Mouse (Mus musculus) stomach, embryonic 15.5 days (tissue): Measurements from ENCODE around the gene Gm6525. TPM values are rescaled to one million over a fixed set of nuclear protein-coding genes. Genes with fewer than 3 reads are reported as not detected.

Source experiments
- ATAC-seq: fragments of 200-750 bp; cut with Nextera tagmentation; 2 replicates; pipeline ENCODE4 v1.8.0; 2017; ENCODE audit warnings: low read depth, moderate number of reproducible peaks, moderate TSS enrichment; ENCODE audit not compliant: insufficient read depth, low FRiP score
- H3K27ac ChIP-seq: fragments of 300-500 bp; sonication (generic); 2 replicates; pipeline ENCODE4 v1.5.1; 2015; ENCODE audit warnings: mild to moderate bottlenecking, inconsistent platforms
- H3K27me3 ChIP-seq: fragments of 300-500 bp; sonication (generic); replicated peaks from 2 replicates; pipeline ENCODE4 v1.6.1; 2015; ENCODE audit warnings: inconsistent platforms
- H3K36me3 ChIP-seq: fragments of 300-500 bp; sonication (generic); 2 replicates; pipeline ENCODE4 v1.6.1; 2015; ENCODE audit warnings: inconsistent platforms
- H3K4me1 ChIP-seq: fragments of 300-500 bp; sonication (generic); 2 replicates; pipeline ENCODE4 v1.6.1; 2015; ENCODE audit warnings: inconsistent platforms
- H3K4me2 ChIP-seq: fragments of 300-500 bp; sonication (generic); 2 replicates; pipeline ENCODE4 v1.6.1; 2015; ENCODE audit warnings: mild to moderate bottlenecking, inconsistent platforms
- H3K4me3 ChIP-seq: fragments of 300-500 bp; sonication (generic); replicated peaks from 2 replicates; pipeline ENCODE4 v1.5.1; 2015; ENCODE audit warnings: inconsistent platforms
- H3K9ac ChIP-seq: fragments of 300-500 bp; sonication (generic); 2 replicates; pipeline ENCODE4 v1.6.1; 2015; ENCODE audit warnings: inconsistent platforms
- H3K9me3 ChIP-seq: fragments of 300-500 bp; sonication (generic); 2 replicates; pipeline ENCODE4 v1.6.1; 2016; ENCODE audit warnings: inconsistent platforms
- WGBS: fragments of 180-500 bp; shearing (Covaris S2); methylation state at CpG from one replicate; pipeline ENCODE4 v1.1.7; 2015; 5-methylcytosine and 5-hydroxymethylcytosine counted together
- polyA plus RNA-seq: library from polyadenylated mRNA; unstranded; fragments of >200 nt; fragmentation: Nextera tagmentation; extraction: Ambion mirVana; gene quantifications from 2 replicates; pipeline ENCODE4 v1.2.1, GENCODE M21; 2015

Gene Gm6525
- polyA plus RNA-seq, 1 experiment from 2014 or later, result 1.2 TPM

DNA sequence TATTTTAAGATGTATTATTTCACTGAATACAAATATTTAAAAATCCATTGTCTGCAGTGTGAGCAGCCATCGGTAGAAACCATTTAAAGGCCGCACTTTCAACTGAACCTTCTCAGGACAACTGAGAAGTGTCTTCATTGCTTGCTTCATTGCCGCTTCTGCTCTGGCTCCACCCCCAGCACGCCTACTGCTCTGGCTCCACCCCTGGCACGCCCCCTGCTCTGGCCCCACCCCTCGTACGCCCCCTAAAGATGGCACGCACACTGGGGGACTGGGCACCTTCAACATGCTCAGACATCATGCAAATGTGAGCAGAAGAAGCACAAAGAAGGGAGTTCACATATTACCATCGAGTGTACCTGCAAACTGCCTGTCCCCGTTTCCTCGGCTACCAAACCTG, 1.5 kb upstream of the Gm6525 start:
- Histone ChIP-seq H3K9ac (no peak overlapping the region), H3K27ac (no peak overlapping the region), H3K4me1 (0 out of 2 replicates have a peak, but pooled peaks cover 3% of the 10 kb centered on the region), H3K36me3 (no peaks in the 10 kb centered on the region), H3K27me3 (no peaks in the 10 kb centered on the region), H3K4me3 (no peak overlapping the region), H3K4me2 (no peak overlapping the region), H3K9me3 (no peaks in the 10 kb centered on the region)
- no peak for ATAC-seq
- 36% methylated on average over 11 of the region's 11 CpGs for WGBS

- Histone ChIP-seq H3K4me2 (no peak overlapping the region), H3K9me3 (no peaks in the 10 kb centered on the region), H3K4me1 (0 out of 2 replicates have a peak, but pooled peaks cover 3% of the 10 kb centered on the region), H3K4me3 (no peak overlapping the region), H3K27me3 (no peaks in the 10 kb centered on the region), H3K27ac (no peak overlapping the region), H3K9ac (no peak overlapping the region), H3K36me3 (no peaks in the 10 kb centered on the region)
- ATAC-seq, result peak; percentile 76; the same call in 1 of the 2 replicates
- WGBS, result 54% methylated on average over 7 of the region's 7 CpGs
These were observed 1.7 kb downstream of the Gm6525 start for GRCm38 (mm10) chr3:84175337-84176315.

GRCm38 (mm10) chr3:84177834-84178233, 3.9 kb downstream of the Gm6525 start:
- no peaks in the 10 kb centered on the region for H3K4me1 ChIP-seq
- H3K36me3 ChIP-seq, result no peaks in the 10 kb centered on the region
- ATAC-seq, result peak; percentile 75; the same call in 1 of the 2 replicates
- 55% methylated on average over 2 of the region's 2 CpGs for WGBS
- H3K9ac ChIP-seq, result no peak overlapping the region
- no peaks in the 10 kb centered on the region for H3K9me3 ChIP-seq
- H3K27ac ChIP-seq, result no peak overlapping the region
- no peak overlapping the region for H3K4me3 ChIP-seq
- H3K4me2 ChIP-seq, result no peak overlapping the region
- no peaks in the 10 kb centered on the region for H3K27me3 ChIP-seq

DNA sequence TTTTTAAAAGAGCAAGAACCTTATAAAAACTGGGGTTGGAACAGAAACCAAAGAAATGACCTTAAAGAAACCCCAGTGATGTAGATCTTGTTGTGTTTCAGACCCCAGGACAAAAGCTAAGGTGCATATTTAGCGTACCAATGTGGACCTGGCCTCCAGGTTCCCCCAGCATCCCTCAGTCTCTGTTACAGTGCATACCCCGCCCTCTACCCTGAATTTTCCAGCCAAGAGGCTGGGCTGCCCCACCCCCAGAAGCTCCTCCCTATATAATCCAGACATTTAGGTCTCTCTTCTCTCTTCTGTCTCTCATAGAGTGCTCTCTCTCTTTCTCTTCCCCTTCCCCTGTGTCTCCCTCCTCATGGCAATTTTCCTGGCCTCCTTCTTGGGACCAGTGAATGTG, 6.4 kb downstream of the Gm6525 start:
- H3K4me2 ChIP-seq, result no peak overlapping the region
- H3K4me1 ChIP-seq, result no peaks in the 10 kb centered on the region
- H3K27ac ChIP-seq, result no peak overlapping the region
- no peak overlapping the region for H3K4me3 ChIP-seq
- WGBS, result 77% methylated on average over 2 of the region's 2 CpGs
- H3K36me3 ChIP-seq, result no peaks in the 10 kb centered on the region
- no peaks in the 10 kb centered on the region for H3K9me3 ChIP-seq
- no peaks in the 10 kb centered on the region for H3K27me3 ChIP-seq
- H3K9ac ChIP-seq, result no peak overlapping the region
- no peak for ATAC-seq

GRCm38 (mm10) chr3:84181102-84181501, 7.2 kb downstream of the Gm6525 start:
- H3K4me1 ChIP-seq, result no peaks in the 10 kb centered on the region
- H3K36me3 ChIP-seq, result no peaks in the 10 kb centered on the region
- no peak overlapping the region for H3K9ac ChIP-seq
- no peak overlapping the region for H3K27ac ChIP-seq
- no peak for ATAC-seq
- WGBS, result 54% methylated on average over 8 of the region's 8 CpGs
- H3K4me3 ChIP-seq, result no peak overlapping the region
- H3K27me3 ChIP-seq, result no peaks in the 10 kb centered on the region
- H3K9me3 ChIP-seq, result no peaks in the 10 kb centered on the region
- H3K4me2 ChIP-seq, result no peak overlapping the region

DNA sequence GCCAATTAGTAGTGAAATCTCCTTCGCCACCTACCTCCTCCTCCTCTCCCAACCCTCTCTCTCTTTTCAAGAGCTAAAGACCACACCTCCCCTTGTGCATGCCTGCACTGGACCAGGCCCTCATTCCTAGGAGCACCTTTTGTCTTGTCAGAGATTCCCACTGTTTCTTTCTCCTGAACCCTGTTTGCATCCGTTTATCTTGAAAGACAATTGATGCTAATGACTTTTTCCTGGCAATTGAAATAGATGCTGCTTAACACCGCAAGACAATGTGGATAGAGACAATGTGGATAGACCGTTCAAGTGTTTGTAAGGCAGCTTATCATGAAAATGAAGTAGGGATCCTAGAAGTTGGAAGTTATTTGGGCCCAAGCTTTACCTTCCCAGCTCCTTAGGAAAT, 7.8 kb downstream of the Gm6525 start:
- no peaks in the 10 kb centered on the region for H3K36me3 ChIP-seq
- no peaks in the 10 kb centered on the region for H3K27me3 ChIP-seq
- no peak overlapping the region for H3K4me2 ChIP-seq
- ATAC-seq, result no peak
- H3K9me3 ChIP-seq, result no peaks in the 10 kb centered on the region
- 56% methylated on average over 4 of the region's 4 CpGs for WGBS
- H3K27ac ChIP-seq, result no peak overlapping the region
- H3K4me3 ChIP-seq, result no peak overlapping the region
- H3K4me1 ChIP-seq, result no peaks in the 10 kb centered on the region
- no peak overlapping the region for H3K9ac ChIP-seq

GRCm38 (mm10) chr3:84189629-84190173, 15.8 kb downstream of the Gm6525 start:
- H3K4me1 ChIP-seq, result peaks cover 13% of the 10 kb centered on the region; the same call in 1 of the 2 replicates
- peak overlapping the region; percentile 68 for H3K4me2 ChIP-seq
- H3K9me3 ChIP-seq, result no peaks in the 10 kb centered on the region
- H3K9ac ChIP-seq, result no peak overlapping the region
- WGBS, result 33% methylated on average over 10 of the region's 10 CpGs
- ATAC-seq, result no peak
- H3K27me3 ChIP-seq, result no peaks in the 10 kb centered on the region
- H3K27ac ChIP-seq, result peak overlapping the region; percentile 69; the same call in 1 of the 2 replicates
- H3K36me3 ChIP-seq, result no peaks in the 10 kb centered on the region
- peak overlapping the region; percentile 42 for H3K4me3 ChIP-seq

- WGBS, result 5% methylated on average over 41 of the region's 41 CpGs
- peak overlapping the region; percentile 69 for H3K27ac ChIP-seq
- H3K4me2 ChIP-seq, result peak overlapping the region; percentile 68
- peaks cover 13% of the 10 kb centered on the region; the same call in 1 of the 2 replicates for H3K4me1 ChIP-seq
- no peaks in the 10 kb centered on the region for H3K36me3 ChIP-seq
- H3K27me3 ChIP-seq, result no peaks in the 10 kb centered on the region
- 0 out of 2 replicates have a peak overlapping the region, but pooled peaks have one; percentile 2 for H3K9ac ChIP-seq
- no peaks in the 10 kb centered on the region for H3K9me3 ChIP-seq
- H3K4me3 ChIP-seq, result peak overlapping the region; percentile 42
- peak; percentile 53; the same call in 1 of the 2 replicates for ATAC-seq
These were observed 16.7 kb downstream of the Gm6525 start for GRCm38 (mm10) chr3:84190513-84191061.

- WGBS, result 42% methylated on average over 21 of the region's 21 CpGs
- ATAC-seq, result peak; percentile 54
- peak overlapping the region; percentile 68 for H3K4me2 ChIP-seq
- H3K9me3 ChIP-seq, result no peaks in the 10 kb centered on the region
- no peaks in the 10 kb centered on the region for H3K27me3 ChIP-seq
- H3K4me1 ChIP-seq, result peaks cover 13% of the 10 kb centered on the region; the same call in 1 of the 2 replicates
- no peaks in the 10 kb centered on the region for H3K36me3 ChIP-seq
- H3K4me3 ChIP-seq, result peak overlapping the region; percentile 42
- 0 out of 2 replicates have a peak overlapping the region, but pooled peaks have one; percentile 2 for H3K9ac ChIP-seq
- peak overlapping the region; percentile 69 for H3K27ac ChIP-seq
These were observed 17.4 kb downstream of the Gm6525 start for GRCm38 (mm10) chr3:84191141-84191881.

- no peaks in the 10 kb centered on the region for H3K36me3 ChIP-seq
- H3K4me3 ChIP-seq, result no peak overlapping the region
- no peak for ATAC-seq
- no peaks in the 10 kb centered on the region for H3K9me3 ChIP-seq
- whole genome bisulfite sequencing, result 53% methylated on average over 4 of the region's 4 CpGs
- no peak overlapping the region for H3K27ac ChIP-seq
- H3K4me1 ChIP-seq, result peaks cover 13% of the 10 kb centered on the region; the same call in 1 of the 2 replicates
- H3K9ac ChIP-seq, result no peak overlapping the region
- H3K27me3 ChIP-seq, result no peaks in the 10 kb centered on the region
- no peak overlapping the region for H3K4me2 ChIP-seq
These were observed 20.0 kb downstream of the Gm6525 start for GRCm38 (mm10) chr3:84193881-84194280.

- H3K27me3 ChIP-seq, result no peaks in the 10 kb centered on the region
- H3K4me2 ChIP-seq, result no peak overlapping the region
- no peak overlapping the region for H3K9ac ChIP-seq
- 92% methylated on average over 3 of the region's 3 CpGs for whole genome bisulfite sequencing
- no peaks in the 10 kb centered on the region for H3K4me1 ChIP-seq
- no peaks in the 10 kb centered on the region for H3K36me3 ChIP-seq
- ATAC-seq, result no peak
- H3K9me3 ChIP-seq, result no peaks in the 10 kb centered on the region
- no peak overlapping the region for H3K27ac ChIP-seq
- H3K4me3 ChIP-seq, result no peak overlapping the region
These were observed 24.3 kb downstream of the Gm6525 start for GRCm38 (mm10) chr3:84198229-84198628.
